Mouse (Mus musculus): Measurements from ENCODE around the gene Gm20388.

GRCm38 (mm10) chr8:119939336-119939735 is 28.7 kb downstream of the Gm20388 start:
- TF ChIP-seq CTCF (IDR thresholded peaks at IDR 0.05; ENCODE audit: low read depth), result no peak
- TF ChIP-seq EP300 (IDR thresholded peaks at IDR 0.05; ENCODE audit: low read depth), result no peak
